Mouse (Mus musculus) embryonic facial prominence, embryonic 13.5 days (tissue): ENCODE measurements around the gene Krtdap. TPM values are rescaled to one million over a fixed set of nuclear protein-coding genes. Genes with fewer than 3 reads are reported as not detected.
A peak's percentile ranks its signal among the peaks of the same experiment; 100 is the strongest.
"Not testable (repeated sequence)": the region's sequence is repeated elsewhere in the genome, so short reads cannot be mapped to it uniquely, and the experiment has no call there.

ENCODE experiments used
- ATAC-seq: fragments of 200-750 bp; cut with Nextera tagmentation; 2 replicates; pipeline ENCODE4 v1.8.0; 2017; ENCODE audit warnings: low read depth; ENCODE audit not compliant: insufficient number of reproducible peaks, insufficient read depth, low FRiP score, low TSS enrichment
- H3K27ac ChIP-seq: fragments of 300-500 bp; sonication (generic); 2 replicates; pipeline ENCODE4 v1.5.1; 2015; ENCODE audit warnings: moderate library complexity, mild to moderate bottlenecking, inconsistent platforms
- H3K27me3 ChIP-seq: fragments of 300-500 bp; sonication (generic); 2 replicates; pipeline ENCODE4 v1.6.1; 2015; ENCODE audit warnings: mild to moderate bottlenecking, inconsistent platforms
- H3K36me3 ChIP-seq: fragments of 300-500 bp; sonication (generic); 2 replicates; pipeline ENCODE4 v1.6.1; 2015; ENCODE audit warnings: mild to moderate bottlenecking, inconsistent platforms
- H3K4me1 ChIP-seq: fragments of 300-500 bp; sonication (generic); 2 replicates; pipeline ENCODE4 v1.6.1; 2015; ENCODE audit warnings: inconsistent platforms
- H3K4me2 ChIP-seq: fragments of 300-500 bp; sonication (generic); 2 replicates; pipeline ENCODE4 v1.6.1; 2015; ENCODE audit warnings: moderate library complexity, mild to moderate bottlenecking, inconsistent platforms
- H3K4me3 ChIP-seq: fragments of 300-500 bp; sonication (generic); 2 replicates; pipeline ENCODE4 v1.5.1; 2015; ENCODE audit warnings: mild to moderate bottlenecking, inconsistent platforms
- H3K9ac ChIP-seq: fragments of 300-500 bp; sonication (generic); 2 replicates; pipeline ENCODE4 v1.6.1; 2015; ENCODE audit warnings: mild to moderate bottlenecking, inconsistent platforms
- H3K9me3 ChIP-seq: fragments of 300-500 bp; sonication (generic); 2 replicates; pipeline ENCODE4 v1.6.1; 2016; ENCODE audit warnings: inconsistent platforms
- WGBS: fragments of 180-500 bp; shearing (Covaris S2); methylation state at CpG from one replicate; pipeline ENCODE4 v1.1.7; 2015; ENCODE audit warnings: mixed read lengths; 5-methylcytosine and 5-hydroxymethylcytosine counted together
- polyA plus RNA-seq: library from polyadenylated mRNA; unstranded; fragments of >200 nt; fragmentation: Nextera tagmentation; extraction: Ambion mirVana; gene quantifications from 2 replicates; pipeline ENCODE4 v1.2.1, GENCODE M21; 2015

The Krtdap gene
- 72.6 and 127 TPM in 2 replicates for polyA plus RNA-seq

- H3K9me3 ChIP-seq, result no peaks in the 10 kb centered on the region
- 0 out of 2 replicates have a peak within 1 kb of the TSS, but pooled peaks have one; percentile 1 for H3K4me3 ChIP-seq
- peaks cover 13% of the 10 kb centered on the region for H3K27me3 ChIP-seq
- WGBS, result 34% methylated on average over 15 of the region's 15 CpGs
- 0 out of 2 replicates have a peak, but pooled peaks have one; percentile 33 for ATAC-seq
- no peak within 1 kb of the TSS for H3K9ac ChIP-seq
- peaks cover 10% of the 10 kb centered on the region; the same call in 1 of the 2 replicates for H3K4me1 ChIP-seq
- H3K27ac ChIP-seq, result no peak within 1 kb of the TSS; the same call in 1 of the 2 replicates
- no peaks in the 10 kb centered on the region for H3K36me3 ChIP-seq
- 0 out of 2 replicates have a peak within 1 kb of the TSS, but pooled peaks have one; percentile 1 for H3K4me2 ChIP-seq
Observed at GRCm38 (mm10) chr7:30787377-30788022, at the start of gene Krtdap. Gene Krtdap (plus strand): TSS chr7:30787896.

- WGBS, result 78% methylated on average over 2 of the region's 2 CpGs
- H3K9me3 ChIP-seq, H3K9ac ChIP-seq, H3K4me2 ChIP-seq, H3K27ac ChIP-seq, H3K4me1 ChIP-seq, H3K27me3 ChIP-seq, ATAC-seq, H3K4me3 ChIP-seq: not testable (repeated sequence)
- peaks cover 18% of the 10 kb centered on the region for H3K36me3 ChIP-seq
Observed at GRCm38 (mm10) chr7:30742570-30742969, 45.1 kb upstream of the Krtdap start.

DNA sequence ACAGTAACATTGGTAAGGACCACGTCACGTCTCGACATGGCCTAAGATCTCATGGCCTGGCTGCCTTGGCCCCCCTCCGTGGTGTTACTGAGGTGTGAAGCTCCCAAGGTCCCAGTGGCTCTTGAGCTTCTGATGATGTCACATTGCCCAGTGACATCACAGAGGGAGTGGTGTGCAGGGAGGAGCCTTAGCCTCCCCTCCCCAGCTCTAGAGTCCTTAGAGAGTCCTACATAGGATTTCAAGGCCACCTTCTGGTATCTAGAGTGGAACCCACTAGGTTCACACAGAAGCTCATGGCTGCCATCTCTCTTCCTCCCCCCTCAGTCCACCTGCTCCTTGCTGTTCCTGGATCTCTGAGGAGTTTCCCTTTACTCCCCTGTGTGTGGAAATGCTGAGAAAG, 44.1 kb upstream of the Krtdap start, which contains the start of gene Gapdhs:
Gene Gapdhs (minus strand): TSS at position 65 of the 400 bp plus-strand sequence.
- H3K4me2 ChIP-seq, H3K4me3 ChIP-seq, H3K27me3 ChIP-seq, H3K4me1 ChIP-seq, H3K27ac ChIP-seq, H3K9ac ChIP-seq, H3K9me3 ChIP-seq, ATAC-seq: not testable (repeated sequence)
- 69% methylated on average over 1 of the region's 4 CpGs for WGBS
- H3K36me3 ChIP-seq, result peaks cover 21% of the 10 kb centered on the region

DNA sequence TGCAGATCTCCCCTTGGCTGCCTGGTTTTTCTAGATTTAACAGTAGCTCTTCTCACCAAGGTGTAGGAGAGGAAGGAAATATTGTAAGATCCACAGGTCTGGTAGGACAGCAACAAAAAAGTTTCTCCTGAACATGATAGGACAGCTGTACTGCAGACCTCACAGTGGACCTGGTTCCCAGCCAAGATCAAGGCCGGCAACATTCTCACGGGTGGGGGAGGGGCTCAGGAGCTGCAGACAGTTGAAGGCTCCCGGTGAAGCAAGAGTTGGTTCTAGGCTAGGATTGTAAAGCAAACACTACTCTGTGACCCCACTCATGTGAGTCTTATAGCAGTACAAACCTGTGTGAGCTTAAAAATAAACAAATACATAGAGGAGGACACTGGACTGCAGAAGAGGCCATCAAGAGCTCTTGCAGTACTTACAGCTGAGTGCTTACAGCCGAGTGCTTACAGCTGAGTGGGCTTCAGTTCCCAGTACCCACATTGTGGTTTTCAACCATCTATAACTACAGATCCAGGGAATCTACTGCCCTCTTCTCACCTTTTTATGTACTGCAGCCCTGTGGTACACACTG, 43.6 kb upstream of the Krtdap start:
- no peak overlapping the region for H3K27ac ChIP-seq
- H3K4me1 ChIP-seq, result peaks cover 7% of the 10 kb centered on the region; the same call in 1 of the 2 replicates
- 54% methylated on average over 4 of the region's 4 CpGs for WGBS
- H3K4me2 ChIP-seq, result no peak overlapping the region
- no peak overlapping the region for H3K4me3 ChIP-seq
- no peak for ATAC-seq
- no peak overlapping the region for H3K9ac ChIP-seq
- H3K9me3 ChIP-seq, result peaks cover 4% of the 10 kb centered on the region; the same call in 1 of the 2 replicates
- no peaks in the 10 kb centered on the region for H3K27me3 ChIP-seq
- peaks cover 21% of the 10 kb centered on the region for H3K36me3 ChIP-seq

- H3K4me3 ChIP-seq, result no peak overlapping the region
- H3K4me2 ChIP-seq, result no peak overlapping the region
- H3K9ac ChIP-seq, result no peak overlapping the region
- no peak overlapping the region for H3K27ac ChIP-seq
- H3K36me3 ChIP-seq, result peaks cover 8% of the 10 kb centered on the region
- H3K4me1 ChIP-seq, result peaks cover 7% of the 10 kb centered on the region; the same call in 1 of the 2 replicates
- ATAC-seq, result no peak
- H3K27me3 ChIP-seq, result no peaks in the 10 kb centered on the region
- peaks cover 4% of the 10 kb centered on the region; the same call in 1 of the 2 replicates for H3K9me3 ChIP-seq
- 85% methylated on average over 7 of the region's 7 CpGs for WGBS
Observed at GRCm38 (mm10) chr7:30747525-30748204, 40.0 kb upstream of the Krtdap start.

- no peak overlapping the region for H3K4me3 ChIP-seq
- WGBS, result 73% methylated on average over 13 of the region's 13 CpGs
- no peaks in the 10 kb centered on the region for H3K27me3 ChIP-seq
- H3K9me3 ChIP-seq, result peaks cover 1% of the 10 kb centered on the region; the same call in 1 of the 2 replicates
- no peak for ATAC-seq
- peaks cover 28% of the 10 kb centered on the region for H3K36me3 ChIP-seq
- no peak overlapping the region for H3K4me2 ChIP-seq
- H3K27ac ChIP-seq, result no peak overlapping the region
- H3K9ac ChIP-seq, result no peak overlapping the region
- no peaks in the 10 kb centered on the region for H3K4me1 ChIP-seq
Observed at GRCm38 (mm10) chr7:30749824-30750606, 37.7 kb upstream of the Krtdap start.

DNA sequence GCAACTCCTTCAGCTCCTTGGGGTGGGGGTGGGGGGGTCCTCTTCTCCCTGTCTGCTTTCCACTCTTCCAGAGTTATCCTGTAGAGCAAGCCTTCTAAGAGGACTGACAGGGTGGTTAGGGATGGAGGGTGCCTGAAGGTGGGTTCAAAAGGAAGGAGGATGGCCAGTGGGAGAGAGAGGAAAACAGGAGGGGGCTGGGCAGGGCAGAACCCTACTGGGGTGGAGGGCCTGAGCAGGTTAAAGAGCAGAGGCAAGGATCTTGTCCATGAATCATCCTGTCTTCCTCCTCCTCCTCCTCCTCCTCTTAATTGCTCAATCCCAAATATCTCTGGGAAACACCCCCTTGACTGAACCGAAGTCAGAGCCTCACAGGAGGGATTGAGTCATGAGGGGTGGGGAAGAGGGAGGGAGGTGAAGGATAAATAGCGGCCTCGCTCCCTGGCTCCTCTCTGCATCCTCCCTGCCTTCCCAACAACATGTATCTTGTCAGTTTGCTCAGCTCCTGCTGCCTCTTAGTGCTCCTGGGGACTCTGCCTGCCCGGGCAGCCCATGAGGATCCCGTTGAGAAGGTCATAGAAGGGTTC, 36.5 kb upstream of the Krtdap start, which contains the start of gene Sbsn:
Gene Sbsn (plus strand): TSS at position 386 of the 584 bp plus-strand sequence.
- H3K27ac ChIP-seq, result no peak within 1 kb of the TSS
- H3K27me3 ChIP-seq, result no peaks in the 10 kb centered on the region
- H3K4me2 ChIP-seq, result no peak within 1 kb of the TSS
- ATAC-seq, result no peak
- H3K4me1 ChIP-seq, result no peaks in the 10 kb centered on the region
- no peak within 1 kb of the TSS for H3K4me3 ChIP-seq
- no peak within 1 kb of the TSS for H3K9ac ChIP-seq
- WGBS, result 80% methylated on average over 5 of the region's 5 CpGs
- H3K9me3 ChIP-seq, result peaks cover 5% of the 10 kb centered on the region; the same call in 1 of the 2 replicates
- peaks cover 40% of the 10 kb centered on the region for H3K36me3 ChIP-seq

DNA sequence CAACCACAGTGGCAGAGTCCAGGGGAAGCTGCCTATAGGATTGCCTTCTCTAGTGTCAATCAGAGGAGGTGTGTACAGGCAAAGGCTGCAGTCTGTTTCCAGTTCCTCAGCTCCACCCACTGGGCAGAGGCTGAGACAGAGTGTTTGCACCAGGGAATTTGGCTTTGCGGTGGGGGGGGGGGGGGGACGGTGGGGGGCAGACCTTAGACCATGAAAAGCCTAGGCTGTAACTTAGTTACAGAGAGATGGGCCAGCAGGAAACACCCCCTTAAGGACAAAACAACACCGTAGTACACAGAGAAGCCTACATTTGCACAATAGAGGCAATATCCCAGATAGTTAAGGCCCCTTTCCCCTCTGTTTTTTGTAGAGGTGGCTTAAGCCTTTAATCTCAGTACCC, 30.7 kb upstream of the Krtdap start:
- Histone ChIP-seq H3K4me3 (no peak overlapping the region), H3K4me2 (no peak overlapping the region), H3K9me3 (peaks cover 5% of the 10 kb centered on the region; the same call in 1 of the 2 replicates), H3K27ac (no peak overlapping the region), H3K27me3 (no peaks in the 10 kb centered on the region), H3K4me1 (no peaks in the 10 kb centered on the region), H3K36me3 (peaks cover 34% of the 10 kb centered on the region), H3K9ac (no peak overlapping the region)
- 73% methylated on average over 3 of the region's 3 CpGs for WGBS
- ATAC-seq, result no peak

- Histone ChIP-seq H3K9me3 (peaks cover 5% of the 10 kb centered on the region; the same call in 1 of the 2 replicates), H3K36me3 (peaks cover 26% of the 10 kb centered on the region), H3K27ac (no peak overlapping the region), H3K9ac (no peak overlapping the region), H3K4me3 (no peak overlapping the region), H3K27me3 (no peaks in the 10 kb centered on the region), H3K4me2 (no peak overlapping the region), H3K4me1 (no peaks in the 10 kb centered on the region)
- WGBS, result 22% methylated on average over 4 of the region's 4 CpGs
- ATAC-seq, result no peak
Observed at GRCm38 (mm10) chr7:30758853-30759252, 28.8 kb upstream of the Krtdap start.

GRCm38 (mm10) chr7:30761769-30762352, 25.8 kb upstream of the Krtdap start:
- no peak overlapping the region for H3K4me2 ChIP-seq
- no peaks in the 10 kb centered on the region for H3K4me1 ChIP-seq
- no peaks in the 10 kb centered on the region for H3K36me3 ChIP-seq
- no peak overlapping the region for H3K27ac ChIP-seq
- no peak overlapping the region for H3K9ac ChIP-seq
- peaks cover 16% of the 10 kb centered on the region for H3K27me3 ChIP-seq
- no peaks in the 10 kb centered on the region for H3K9me3 ChIP-seq
- no peak overlapping the region for H3K4me3 ChIP-seq
- WGBS, result 73% methylated on average over 4 of the region's 4 CpGs
- ATAC-seq, result no peak
